Mouse (Mus musculus) kidney, postnatal 36 days (tissue): ENCODE data around the gene Cited4.

ENCODE experiments used
- DNase-seq, 2 experiments: peaks; one replicate each; pipeline ENCODE4 v3.0.0; 2021 to 2022; ENCODE audit warnings: mixed read lengths in 2 of 2

The Cited4 gene

DNA sequence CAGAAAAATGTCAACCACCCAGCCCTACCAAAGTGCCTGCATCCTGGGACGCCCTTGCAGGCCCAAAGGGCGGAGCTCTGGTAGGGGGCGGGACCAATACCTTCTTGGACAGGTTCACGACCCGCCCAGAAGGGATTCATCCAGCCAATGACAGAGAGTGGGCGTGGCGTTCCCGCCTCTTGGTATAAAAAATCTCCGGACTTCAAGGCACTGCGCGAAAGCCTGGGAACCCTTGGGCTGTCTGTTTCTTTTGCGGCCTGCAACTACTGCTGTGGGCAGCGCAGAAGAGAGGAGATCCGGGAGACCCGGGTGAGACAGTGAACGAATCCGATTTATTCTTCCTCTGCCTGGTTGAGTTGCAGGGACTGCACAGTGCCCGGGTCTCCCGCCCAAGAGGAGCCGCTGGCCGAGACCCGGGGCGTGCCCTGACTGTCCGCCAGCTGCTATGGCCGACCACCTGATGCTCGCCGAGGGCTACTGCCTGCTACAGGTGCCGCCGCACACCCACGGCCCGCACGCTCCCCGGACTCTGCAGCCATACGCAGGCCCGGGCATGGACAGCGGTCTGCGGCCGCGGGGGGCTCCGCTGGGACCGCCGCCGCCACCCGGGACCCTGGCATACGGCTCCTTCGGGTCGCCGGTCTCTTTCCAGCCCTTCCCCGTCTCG, at the start of gene Cited4:
TSS of gene Cited4 (plus strand) at position 215 of the 667 bp plus-strand sequence.
- peak; percentile 96 to 97 for DNase-seq

DNA sequence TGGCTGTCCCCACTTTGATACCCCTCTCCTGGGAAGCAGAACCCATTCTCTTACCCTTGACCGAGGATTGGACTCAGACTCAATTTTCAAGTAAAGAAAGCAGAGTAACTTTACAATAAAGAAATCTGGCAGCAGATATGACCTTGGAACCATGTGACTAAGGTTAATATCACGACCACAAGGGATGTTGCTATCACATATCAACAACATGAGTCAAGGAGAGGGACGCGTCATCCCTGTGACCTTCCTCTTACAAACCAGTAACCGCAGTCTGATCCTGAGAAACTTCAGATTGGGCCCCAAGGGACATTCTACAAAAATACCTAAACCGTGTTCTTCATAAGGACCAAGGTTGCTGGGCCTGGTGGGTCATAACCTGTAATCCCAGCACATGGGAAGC, 38.6 kb upstream of the Cited4 start:
- no peak for DNase-seq

DNA sequence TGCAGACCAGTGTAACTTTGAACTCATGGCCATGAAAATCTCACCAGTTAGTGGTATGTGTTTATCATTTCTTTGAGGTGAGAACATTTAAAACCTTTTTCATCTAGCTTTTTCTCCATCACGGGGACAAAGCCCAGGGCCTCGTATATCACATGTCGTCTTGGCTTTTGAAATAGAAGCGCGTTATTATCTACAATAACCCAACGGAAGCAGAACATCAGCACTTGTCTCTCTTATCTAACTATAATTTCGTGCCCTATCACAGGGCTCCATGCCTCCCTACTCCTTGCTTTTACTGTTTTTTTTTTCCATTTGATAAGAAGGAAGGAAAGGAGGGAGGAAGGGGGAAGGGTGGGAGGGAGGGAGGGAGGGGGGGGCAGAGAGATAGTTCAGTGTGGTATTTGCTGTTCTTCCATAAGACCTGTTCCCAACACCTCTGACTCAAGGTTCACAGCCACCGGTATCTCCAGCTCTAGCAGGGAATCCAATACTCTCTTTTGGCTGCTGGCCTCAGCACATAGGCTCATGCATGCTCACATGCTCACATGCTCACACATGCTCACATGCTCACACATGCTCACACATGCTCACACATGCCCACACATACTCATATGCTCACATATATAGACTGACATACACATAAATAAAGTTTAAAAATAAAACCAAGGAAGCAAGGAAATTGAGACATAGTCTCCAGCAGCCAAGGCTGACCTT, 36.0 kb upstream of the Cited4 start:
- no peak for DNase-seq

DNA sequence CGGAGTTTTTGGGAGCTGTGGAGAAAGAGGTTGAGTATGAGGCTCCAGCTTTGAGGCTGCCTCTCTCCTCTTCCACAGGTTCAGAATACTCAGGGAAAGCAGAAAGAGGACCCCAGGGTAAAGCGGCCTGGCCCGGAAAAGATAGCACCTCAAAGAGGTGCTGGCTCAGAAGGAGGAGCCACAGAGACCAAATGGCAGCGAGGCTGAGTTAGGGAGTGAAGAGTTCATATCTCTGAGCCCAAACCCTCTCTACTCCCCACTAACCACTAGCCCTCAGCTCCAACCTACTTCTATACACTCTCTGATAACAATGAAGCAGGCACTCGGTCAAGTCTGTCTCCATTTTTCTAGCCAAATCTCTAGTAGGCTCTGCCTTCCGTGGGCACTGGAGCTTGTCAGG, 34.5 kb upstream of the Cited4 start:
- DNase-seq: no peak

DNA sequence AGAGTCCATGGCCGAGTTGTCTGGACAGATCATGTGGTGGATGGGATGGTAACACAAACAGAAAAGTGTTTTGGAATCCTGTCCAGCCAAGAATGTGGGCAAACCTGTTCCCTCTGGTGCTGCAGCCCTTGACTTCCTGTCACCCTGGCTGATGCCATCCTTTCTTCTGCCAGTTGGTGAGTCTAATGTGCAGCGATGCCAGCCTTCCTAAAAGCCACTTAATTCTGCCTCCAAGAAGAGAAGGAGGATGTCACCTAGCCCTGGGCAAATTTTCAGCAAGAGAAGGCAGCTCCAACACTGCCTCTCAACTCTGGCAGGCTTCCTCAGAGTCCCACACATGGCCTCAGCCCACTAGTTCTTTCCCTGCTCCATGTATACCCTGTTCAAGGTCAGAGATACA, 31.0 kb upstream of the Cited4 start:
- no peak for DNase-seq

DNA sequence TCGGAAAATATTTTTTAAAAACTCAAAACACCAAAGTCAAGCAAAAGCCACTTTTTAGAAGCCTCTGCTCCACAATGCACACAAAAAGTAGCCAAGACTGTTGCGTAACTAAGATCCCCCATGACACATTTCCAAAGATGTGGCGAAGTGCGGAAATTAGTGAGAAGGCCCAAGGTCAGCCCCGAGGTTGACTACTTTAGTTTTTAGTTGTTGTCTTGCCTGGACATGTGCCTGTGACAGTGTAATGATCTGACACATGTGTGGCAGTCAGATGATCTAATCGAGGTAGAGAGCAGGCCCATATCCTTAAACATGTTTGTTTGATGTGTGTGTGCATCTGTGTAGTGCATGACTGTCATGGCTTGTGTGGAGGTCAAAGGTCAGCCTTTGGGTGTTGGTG, 24.4 kb upstream of the Cited4 start:
- DNase-seq: no peak

DNA sequence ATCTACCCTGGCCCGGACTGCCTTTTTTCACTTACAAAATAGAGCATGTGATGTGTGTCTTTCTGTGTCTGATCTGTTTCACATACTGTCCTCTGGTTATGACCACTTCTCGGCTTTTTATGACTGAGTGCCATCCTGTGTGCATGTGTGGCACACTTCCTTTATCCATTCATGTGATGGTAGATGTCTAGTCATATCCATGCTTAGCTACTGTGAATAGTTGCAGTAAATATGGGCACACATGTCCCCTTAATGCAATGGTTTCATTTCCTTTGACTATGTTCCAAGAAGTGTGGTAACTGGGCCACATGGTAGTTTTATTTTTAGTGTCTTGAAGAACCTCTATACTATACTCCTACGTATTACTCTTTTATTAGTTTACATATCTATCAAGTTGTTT, 22.5 kb upstream of the Cited4 start:
- DNase-seq: no peak

DNA sequence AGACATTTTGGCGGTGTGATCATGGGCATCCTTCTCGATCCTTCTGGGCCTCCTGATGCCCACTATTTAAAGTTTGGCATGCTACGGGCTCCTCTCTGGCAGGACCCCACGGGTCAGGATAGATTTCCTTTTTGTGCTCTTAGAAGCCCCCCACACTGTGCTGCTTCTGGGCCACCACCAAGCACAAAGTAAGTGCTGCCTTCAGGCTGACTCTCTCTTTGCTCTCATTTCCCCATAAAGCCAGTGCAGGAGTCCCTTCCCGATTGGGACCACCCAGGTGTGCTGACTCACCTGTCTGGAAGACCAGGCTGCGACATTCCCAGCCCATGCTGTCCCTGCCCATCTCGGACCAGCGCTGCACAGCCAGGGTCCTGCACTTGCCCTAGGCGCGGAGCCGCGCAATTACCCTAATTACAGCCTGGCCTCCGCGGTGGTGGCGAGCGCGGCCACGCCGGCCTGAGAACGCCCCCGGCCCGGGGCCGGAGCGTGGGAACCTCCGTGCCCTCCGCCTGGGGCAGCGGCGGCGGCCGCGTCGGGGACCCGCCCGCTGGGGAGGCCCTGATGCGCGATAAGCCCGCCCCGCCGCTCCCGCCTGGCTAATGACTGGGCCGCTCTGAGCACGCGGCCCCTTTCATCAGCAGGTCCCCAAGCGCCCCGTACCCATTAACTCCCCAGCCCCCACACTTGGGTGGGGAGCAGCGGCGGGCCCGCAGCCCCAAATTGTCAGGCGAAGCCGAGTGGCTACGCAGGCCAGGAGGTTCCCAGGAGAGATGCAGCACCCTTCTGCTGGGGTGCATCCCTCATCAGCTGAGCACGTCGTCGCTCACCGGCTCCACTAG, 16.8 kb upstream of the Cited4 start:
- peak in 1 of 2 experiments; percentile 19 for DNase-seq

DNA sequence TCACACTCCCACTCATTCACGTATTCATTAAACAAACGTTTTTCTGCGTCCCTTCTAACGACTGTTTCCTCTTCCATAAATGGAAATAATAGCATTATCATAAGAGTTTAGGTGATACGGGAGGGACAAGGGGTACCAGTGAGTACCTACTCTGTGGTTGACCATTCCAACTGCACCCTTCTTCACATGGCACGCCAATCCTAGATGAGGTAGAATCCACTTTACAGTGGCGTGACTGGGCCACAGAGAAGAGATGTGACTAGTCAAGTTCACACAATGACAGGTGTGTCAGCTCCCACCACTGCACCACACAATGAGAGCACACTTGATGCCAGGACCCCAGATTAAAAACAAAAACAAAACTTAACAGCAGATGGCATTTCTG, 16.2 kb upstream of the Cited4 start:
- no peak for DNase-seq

DNA sequence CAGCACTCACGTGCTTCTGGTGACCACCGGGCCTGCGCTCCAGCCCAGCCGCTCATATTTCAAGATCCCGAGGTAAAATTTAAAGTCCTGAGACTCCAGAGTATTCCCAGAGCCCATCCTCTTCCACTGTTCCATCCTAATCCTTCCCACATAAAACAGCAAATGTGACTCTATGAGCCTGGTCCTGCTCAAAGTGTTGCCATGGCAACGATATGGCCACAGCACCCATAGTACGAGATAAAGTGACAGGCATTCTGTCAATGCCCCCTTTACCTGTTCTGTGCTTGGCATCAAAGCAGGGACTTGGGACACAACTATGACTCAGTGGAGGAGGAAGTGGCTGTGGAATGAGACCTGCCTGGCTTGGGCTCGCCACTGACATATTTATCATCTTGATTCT, 10.5 kb upstream of the Cited4 start:
- DNase-seq: no peak

DNA sequence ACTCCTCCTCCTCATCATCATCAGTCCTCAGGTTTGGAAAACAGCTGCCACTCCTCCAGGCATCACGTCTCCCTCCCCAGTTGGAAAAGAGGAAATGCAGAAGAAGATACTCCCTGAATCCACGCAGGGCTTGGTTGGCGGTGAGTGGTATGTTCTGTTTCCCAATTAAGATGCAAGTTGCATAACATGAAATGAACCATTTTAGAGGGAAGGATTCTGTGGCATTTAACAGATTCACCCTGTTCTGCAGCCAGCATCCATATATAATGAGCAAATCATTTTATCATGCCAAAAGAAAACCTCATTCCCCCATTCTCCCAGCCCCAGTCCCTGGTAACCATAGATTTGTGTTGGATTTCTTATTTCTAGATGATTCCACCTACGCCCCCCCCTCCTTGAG, 5.9 kb upstream of the Cited4 start:
- DNase-seq: no peak

DNA sequence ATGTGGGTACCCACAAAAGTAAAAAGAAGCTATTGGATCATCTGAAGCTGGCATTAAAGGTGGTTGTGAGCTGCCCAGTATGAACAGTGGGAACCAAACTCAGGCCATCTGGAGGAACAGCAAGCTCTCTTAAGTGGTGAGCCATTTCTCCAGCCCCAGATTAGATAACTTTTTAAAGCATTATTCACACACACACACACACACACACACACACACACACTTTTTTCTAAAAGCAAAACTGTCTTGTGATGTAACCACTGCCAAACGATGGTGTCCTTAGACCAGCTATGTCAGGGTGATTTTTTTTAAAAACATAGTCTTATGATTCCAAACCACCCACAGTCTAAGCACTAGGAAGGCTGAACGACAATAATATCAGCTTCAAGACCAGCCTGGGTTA, 1.8 kb upstream of the Cited4 start:
- no peak for DNase-seq

DNA sequence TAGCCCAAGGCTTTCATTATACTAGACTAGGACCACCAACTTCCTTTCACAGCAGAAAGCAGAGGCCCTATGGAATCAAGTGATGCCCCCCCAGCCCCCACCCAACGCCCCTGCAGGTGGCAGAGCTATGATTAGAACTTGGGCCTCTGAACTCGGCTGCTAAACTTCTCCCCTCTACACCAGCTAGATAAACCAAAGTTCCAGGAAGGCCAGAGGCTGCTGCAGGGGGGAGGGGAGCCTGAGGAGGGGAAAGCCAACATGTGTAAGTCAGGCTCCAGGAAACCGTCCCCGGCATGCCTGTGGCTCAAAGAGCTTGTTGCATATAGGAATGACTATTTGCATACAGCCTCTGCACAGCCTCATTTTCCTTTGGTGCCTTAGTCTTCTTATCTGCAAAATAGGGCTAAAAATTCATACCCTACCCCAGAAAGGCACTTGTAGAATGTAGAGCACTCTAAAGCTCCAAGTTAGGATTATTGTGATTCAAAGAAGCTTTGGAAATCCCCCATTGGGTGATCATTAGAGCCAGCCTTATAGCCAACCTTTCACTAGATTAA, 1.1 kb upstream of the Cited4 start:
- no peak for DNase-seq

DNA sequence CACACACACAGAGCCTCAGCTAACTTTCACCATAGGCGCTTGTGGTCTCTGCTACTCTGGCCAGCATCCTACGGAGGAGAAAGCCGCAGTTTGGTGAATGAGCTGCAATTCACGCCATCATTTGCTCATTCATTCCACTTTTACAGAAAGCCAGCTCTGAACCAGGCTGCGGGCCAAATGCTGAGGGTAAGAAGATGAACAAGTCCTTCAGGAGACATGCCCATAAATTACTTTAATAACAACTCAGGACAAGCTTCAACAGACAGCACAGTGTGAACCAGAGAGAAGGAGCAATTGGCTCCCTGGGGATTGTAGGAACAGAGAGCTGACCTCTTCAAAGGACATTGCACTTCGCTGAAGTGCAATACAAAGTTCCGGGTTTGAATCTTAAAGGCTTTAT, 590 bp upstream of the Cited4 start:
- peak; percentile 26 to 33 for DNase-seq

DNA sequence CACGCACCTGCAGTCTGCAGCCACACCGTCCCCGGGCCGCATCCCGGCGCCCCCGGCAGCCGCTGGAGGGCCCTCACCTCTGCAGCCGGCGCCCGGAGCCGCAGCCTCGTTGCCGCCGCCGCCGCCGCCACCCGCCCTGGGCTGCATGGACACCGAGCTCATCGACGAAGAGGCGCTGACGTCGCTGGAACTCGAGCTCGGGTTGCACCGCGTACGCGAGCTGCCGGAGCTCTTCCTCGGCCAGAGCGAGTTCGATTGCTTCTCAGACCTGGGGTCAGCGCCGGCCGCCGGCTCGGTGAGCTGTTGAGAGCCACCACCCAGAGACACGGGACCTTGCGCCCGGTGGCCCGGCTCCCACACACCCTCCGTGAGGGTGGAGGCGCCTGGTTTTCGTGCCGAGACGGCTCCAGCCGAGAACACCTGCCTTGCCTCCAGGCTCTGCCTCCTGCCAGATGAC, 701 bp downstream of the Cited4 start:
- peak; percentile 51 to 75 for DNase-seq

DNA sequence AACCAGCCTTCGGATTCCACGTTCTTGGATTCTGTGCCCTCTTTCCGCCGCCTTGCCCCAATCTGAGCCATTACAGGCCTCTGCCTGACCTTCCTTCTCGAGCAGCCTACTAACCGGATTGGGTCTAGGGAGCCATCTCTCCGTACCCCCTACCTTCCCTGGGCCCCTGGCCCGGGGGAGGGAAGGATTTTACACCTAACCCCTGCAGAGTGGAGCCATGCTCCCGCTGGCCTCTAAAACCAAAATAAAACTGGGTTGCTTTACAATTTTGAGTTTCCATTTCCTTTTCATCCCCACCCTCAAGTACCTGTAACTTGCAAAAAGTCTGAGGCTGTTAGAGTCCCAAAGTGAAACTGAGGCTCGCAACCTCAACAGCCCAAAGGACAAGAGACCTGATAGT, 1.2 kb downstream of the Cited4 start:
- DNase-seq: no peak

DNA sequence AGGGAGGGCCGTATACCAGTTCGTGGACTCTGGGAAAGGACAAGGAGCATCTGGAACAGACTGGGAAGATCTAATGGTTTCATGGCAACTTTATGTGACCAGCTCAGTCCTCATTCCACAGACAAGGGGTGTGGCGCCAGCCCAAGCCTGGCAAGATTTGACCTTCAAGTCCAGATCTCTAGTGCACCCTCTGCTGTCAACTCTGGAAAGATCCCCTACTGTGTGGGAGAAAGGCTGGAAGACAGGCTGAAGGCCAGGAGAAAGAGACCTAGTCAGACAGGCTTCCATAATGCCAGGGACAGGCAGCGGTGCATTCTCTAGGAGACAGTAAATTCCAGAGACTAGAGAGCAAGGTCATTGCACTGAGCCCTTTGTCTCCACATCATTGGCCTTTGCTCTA, 2.2 kb downstream of the Cited4 start:
- DNase-seq: peak; percentile 39 to 63

DNA sequence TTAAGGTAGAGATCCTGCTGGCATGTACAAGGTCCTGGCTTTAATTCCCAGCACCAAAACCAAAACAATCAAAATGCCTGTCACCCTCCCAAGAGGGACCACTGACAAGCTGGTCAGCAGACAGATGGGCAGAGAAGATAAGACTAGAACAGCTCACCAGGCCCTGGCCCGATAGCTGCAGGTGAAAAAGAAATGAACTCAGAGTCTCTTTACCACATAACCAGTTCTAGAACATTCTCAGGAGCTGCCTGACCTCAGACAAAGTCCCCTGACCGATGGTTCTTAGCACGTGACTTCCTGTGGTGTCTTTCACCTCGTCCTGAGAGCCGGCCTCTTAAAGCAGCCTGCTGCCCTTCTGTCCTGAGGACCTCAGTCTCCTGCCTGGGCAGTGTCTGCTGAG, 3.2 kb downstream of the Cited4 start:
- peak in 1 of 2 experiments; percentile 15 for DNase-seq

DNA sequence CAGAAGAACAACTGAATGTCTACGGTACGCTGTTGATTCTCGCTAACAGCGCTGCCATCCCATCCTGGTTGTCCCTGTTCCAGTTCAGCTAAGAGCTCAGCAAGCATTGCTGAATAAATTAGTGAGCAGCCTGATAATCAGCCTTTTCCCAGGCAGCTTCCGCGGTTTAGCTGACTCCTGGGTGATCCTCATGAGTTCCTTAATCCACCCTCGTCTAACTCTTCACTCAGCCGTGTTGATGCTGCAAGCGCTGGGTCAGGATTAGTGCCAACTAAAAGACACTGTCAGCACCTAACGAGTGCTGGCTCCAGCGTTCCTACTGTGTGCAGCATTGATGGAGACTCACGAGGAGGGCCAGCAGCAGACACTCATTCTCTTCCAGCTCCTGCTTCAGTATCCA, 4.7 kb downstream of the Cited4 start:
- no peak for DNase-seq

DNA sequence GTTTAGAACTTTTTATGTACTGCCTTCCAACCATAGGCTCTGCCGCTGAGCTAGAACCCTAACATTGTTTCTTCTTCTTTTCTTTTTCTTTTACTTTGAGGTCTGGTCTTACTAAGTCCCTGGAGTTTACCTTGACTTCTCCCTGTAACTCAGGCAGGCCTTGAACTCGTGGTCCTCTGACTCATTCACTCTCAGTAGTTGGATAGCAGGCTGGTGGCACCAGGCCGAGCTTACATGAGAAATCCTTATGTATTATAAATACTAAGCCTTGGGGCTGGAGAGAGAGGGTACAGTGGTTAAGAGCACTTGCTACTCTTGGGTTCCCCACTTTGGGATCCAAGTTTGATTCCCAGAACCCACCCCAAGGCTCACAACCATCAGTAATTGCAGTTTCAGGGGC, 7.2 kb downstream of the Cited4 start:
- DNase-seq: no peak

DNA sequence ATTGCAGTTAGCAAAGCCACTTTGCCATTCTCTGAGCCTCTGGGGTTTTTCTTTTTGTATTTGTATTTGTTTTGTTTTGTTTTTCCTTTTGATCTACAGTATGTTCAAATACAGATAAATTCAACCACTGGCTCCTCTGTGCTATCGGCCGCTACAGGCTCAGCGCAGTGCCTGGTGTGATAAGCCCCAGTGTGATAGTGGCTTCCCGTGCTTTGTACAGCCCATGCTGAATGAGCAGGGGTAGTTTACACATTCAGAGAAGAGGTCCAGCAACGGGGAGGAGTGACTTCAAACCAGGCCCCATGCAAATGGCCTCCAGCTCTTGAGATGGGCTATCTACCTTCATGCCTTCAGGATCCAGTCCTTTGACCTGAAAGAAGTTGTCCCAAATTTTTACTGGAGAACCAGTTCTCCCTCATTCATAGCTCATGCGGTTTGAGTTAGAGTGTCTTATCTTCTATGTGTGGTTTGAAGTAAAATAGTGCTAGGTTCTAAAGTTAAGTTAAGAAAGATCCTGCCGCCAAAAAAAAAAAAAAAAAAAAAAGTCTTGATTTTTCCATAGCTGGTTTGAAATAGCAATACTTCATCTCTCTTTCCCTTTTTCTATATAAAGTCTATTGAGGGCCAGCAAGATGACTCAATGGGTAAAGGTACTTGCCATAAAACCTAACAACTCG, 8.5 kb downstream of the Cited4 start:
- DNase-seq: no peak

DNA sequence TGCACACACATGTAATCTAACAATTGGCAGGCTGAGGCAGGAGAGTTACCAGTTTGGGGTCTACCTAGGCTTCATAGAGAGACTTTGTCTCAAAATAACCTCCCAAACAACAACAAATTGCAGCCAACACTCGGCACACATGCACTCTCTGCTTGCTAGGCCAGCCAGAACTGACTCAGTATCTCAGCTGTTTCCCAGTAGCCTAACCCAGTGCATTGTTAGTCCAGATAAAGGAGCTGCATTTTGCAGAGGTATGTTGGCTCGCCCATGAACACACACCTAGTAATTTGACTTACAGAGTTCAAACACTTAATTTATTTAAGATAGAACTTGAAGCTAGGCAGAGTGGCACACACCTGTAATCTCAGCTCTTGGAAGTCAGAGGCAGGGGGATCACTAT, 9.3 kb downstream of the Cited4 start:
- DNase-seq: no peak

DNA sequence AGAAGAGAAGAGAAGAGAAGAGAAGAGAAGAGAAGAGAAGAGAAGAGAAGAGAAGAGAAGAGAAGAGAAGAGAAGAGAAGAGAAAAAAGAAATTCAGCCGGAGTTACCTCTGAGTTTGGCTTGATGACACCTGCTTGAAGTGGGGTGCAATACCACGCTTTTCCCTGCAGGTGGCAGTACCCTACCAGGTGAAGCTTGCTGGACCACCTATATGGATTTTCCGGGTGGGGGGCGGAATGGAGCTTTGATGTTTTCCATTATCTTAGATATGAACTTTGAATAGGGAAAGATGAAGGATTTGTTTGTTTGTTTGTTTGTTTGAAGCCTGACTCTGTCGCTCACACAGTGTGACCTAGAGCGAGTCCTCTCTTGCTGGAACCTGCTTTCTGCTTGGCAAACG, 14.6 kb downstream of the Cited4 start:
- DNase-seq: peak; percentile 31 to 64
